Mouse (Mus musculus): ENCODE results near the gene Mvb12b.

Mvb12b gene

GRCm38 (mm10) chr2:33689880-33690462, 197.8 kb downstream of the Mvb12b start:
- DNase-seq (ENCODE audit: low read depth): peak; percentile 38

- DNase-seq (ENCODE audit: low read depth): no peak
These were observed 198.4 kb downstream of the Mvb12b start for GRCm38 (mm10) chr2:33689155-33689879.

- no peak for DNase-seq (ENCODE audit: low read depth)
These were observed 204.2 kb downstream of the Mvb12b start for GRCm38 (mm10) chr2:33683594-33683993.

GRCm38 (mm10) chr2:33683095-33683494, 204.7 kb downstream of the Mvb12b start:
- DNase-seq (ENCODE audit: low read depth): no peak

- peak; percentile 16 for DNase-seq (ENCODE audit: low read depth)
These were observed 205.5 kb downstream of the Mvb12b start for GRCm38 (mm10) chr2:33682219-33682618.
